Mouse (Mus musculus): ENCODE measurements around the gene Gm20388. TPM values are rescaled to one million over a fixed set of nuclear protein-coding genes. Genes with fewer than 3 reads are reported as not detected.

The Gm20388 gene
- total and polyA plus RNA-seq, 2 experiments from 2014 or later = 51.3 TPM; not detected in 1

GRCm38 (mm10) chr8:124294425-124294824 is 4383.8 kb downstream of the Gm20388 start:
- Histone ChIP-seq H3K9ac (no peak overlapping the region), H3K4me2 (ENCODE audit: low read depth) (no peak overlapping the region), H3K4me3 (ENCODE audit: low read depth, low read length) (no peak overlapping the region), H3K4me1 (ENCODE audit: insufficient read depth) (peaks cover 18% of the 10 kb centered on the region; the same call in 1 of the 2 replicates), H3K27ac (ENCODE audit: low read depth, low read length) (no peak overlapping the region; the same call in 1 of the 2 replicates), H3K27me3 (ENCODE audit: insufficient read depth, low read length) (no peaks in the 10 kb centered on the region), H3K9me3 (ENCODE audit: low read length) (no peaks in the 10 kb centered on the region), H3K36me3 (ENCODE audit: insufficient read depth) (no peaks in the 10 kb centered on the region)
- DNase-seq (no peak), ATAC-seq (no peak)
- WGBS = 74% methylated on average over 6 of the region's 6 CpGs
- TF ChIP-seq CTCF (IDR thresholded peaks at IDR 0.05; ENCODE audit: low read depth) = no peak

DNA sequence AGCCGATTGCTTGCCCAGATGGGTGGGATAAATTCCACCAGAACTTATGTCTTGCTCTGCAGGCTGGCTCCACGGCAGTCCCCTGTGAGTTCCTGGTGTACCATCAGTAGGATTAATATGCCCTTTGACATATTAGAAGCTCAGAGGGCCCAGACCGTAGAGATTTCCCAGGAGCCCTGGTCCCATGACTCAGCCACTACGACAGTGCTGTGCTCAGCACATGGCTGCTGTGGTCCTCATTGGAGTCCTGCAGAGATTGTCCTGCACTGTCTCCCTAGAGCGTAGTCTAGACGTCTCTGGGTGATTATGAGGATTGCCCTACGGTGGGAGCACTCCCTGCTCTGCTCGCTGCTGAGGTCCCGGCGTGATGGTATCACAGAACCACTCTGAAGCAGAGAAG is 4384.3 kb downstream of the Gm20388 start:
- WGBS = 84% methylated on average over 10 of the region's 10 CpGs
- no peak for ATAC-seq
- Histone ChIP-seq H3K27me3 (ENCODE audit: insufficient read depth, low read length) (no peaks in the 10 kb centered on the region), H3K4me1 (ENCODE audit: insufficient read depth) (peaks cover 16% of the 10 kb centered on the region; the same call in 1 of the 2 replicates), H3K9me3 (ENCODE audit: low read length) (no peaks in the 10 kb centered on the region), H3K4me3 (ENCODE audit: low read depth, low read length) (no peak overlapping the region), H3K9ac (no peak overlapping the region), H3K36me3 (ENCODE audit: insufficient read depth) (no peaks in the 10 kb centered on the region), H3K4me2 (ENCODE audit: low read depth) (no peak overlapping the region), H3K27ac (ENCODE audit: low read depth, low read length) (no peak overlapping the region; the same call in 1 of the 2 replicates)
- DNase-seq = no peak
- no peak for TF ChIP-seq CTCF (IDR thresholded peaks at IDR 0.05; ENCODE audit: low read depth)

- no peak for ATAC-seq
- no peak for TF ChIP-seq CTCF (IDR thresholded peaks at IDR 0.05; ENCODE audit: low read depth)
- H3K9me3 ChIP-seq (ENCODE audit: low read length) = no peaks in the 10 kb centered on the region
- H3K9ac ChIP-seq = no peak overlapping the region
- H3K36me3 ChIP-seq (ENCODE audit: insufficient read depth) = no peaks in the 10 kb centered on the region
- H3K4me2 ChIP-seq (ENCODE audit: low read depth) = no peak overlapping the region
- no peak overlapping the region for H3K4me3 ChIP-seq (ENCODE audit: low read depth, low read length)
- no peaks in the 10 kb centered on the region for H3K27me3 ChIP-seq (ENCODE audit: insufficient read depth, low read length)
- no peak for DNase-seq
- WGBS = 92% methylated on average over 6 of the region's 6 CpGs
- peaks cover 12% of the 10 kb centered on the region; the same call in 1 of the 2 replicates for H3K4me1 ChIP-seq (ENCODE audit: insufficient read depth)
- H3K27ac ChIP-seq (ENCODE audit: low read depth, low read length) = no peak overlapping the region
Observed at GRCm38 (mm10) chr8:124295357-124295756, 4384.7 kb downstream of the Gm20388 start.

- no peak for TF ChIP-seq CTCF (IDR thresholded peaks at IDR 0.05; ENCODE audit: low read depth)
- H3K4me1 ChIP-seq (ENCODE audit: insufficient read depth) = no peaks in the 10 kb centered on the region
- no peak for ATAC-seq
Observed at GRCm38 (mm10) chr8:124301512-124301911, 4390.9 kb downstream of the Gm20388 start.

GRCm38 (mm10) chr8:124301935-124302555 is 4391.4 kb downstream of the Gm20388 start:
- Histone ChIP-seq H3K27ac (ENCODE audit: low read depth, low read length) (no peak overlapping the region), H3K9ac (no peak overlapping the region), H3K4me2 (ENCODE audit: low read depth) (no peak overlapping the region), H3K36me3 (ENCODE audit: insufficient read depth) (peaks cover 11% of the 10 kb centered on the region), H3K4me3 (ENCODE audit: low read depth, low read length) (no peak overlapping the region), H3K9me3 (ENCODE audit: low read length) (no peaks in the 10 kb centered on the region), H3K4me1 (ENCODE audit: insufficient read depth) (no peaks in the 10 kb centered on the region), H3K27me3 (ENCODE audit: insufficient read depth, low read length) (no peaks in the 10 kb centered on the region)
- DNase-seq (no peak), ATAC-seq (0 out of 2 replicates have a peak, but pooled peaks have one; percentile 42)
- no peak for TF ChIP-seq CTCF (IDR thresholded peaks at IDR 0.05; ENCODE audit: low read depth)
- WGBS = 76% methylated on average over 7 of the region's 7 CpGs

More at GRCm38 (mm10) chr8:124301512-124301911, 4390.9 kb downstream of the Gm20388 start:
- no peaks in the 10 kb centered on the region for H3K27me3 ChIP-seq (ENCODE audit: insufficient read depth, low read length)
- H3K9me3 ChIP-seq (ENCODE audit: low read length) = no peaks in the 10 kb centered on the region
- no peak for DNase-seq
- 94% methylated on average over 4 of the region's 4 CpGs for WGBS
- H3K4me3 ChIP-seq (ENCODE audit: low read depth, low read length) = no peak overlapping the region
- no peak overlapping the region for H3K27ac ChIP-seq (ENCODE audit: low read depth, low read length)
- H3K4me2 ChIP-seq (ENCODE audit: low read depth) = no peak overlapping the region
- no peak overlapping the region for H3K9ac ChIP-seq
- H3K36me3 ChIP-seq (ENCODE audit: insufficient read depth) = peaks cover 11% of the 10 kb centered on the region

DNA sequence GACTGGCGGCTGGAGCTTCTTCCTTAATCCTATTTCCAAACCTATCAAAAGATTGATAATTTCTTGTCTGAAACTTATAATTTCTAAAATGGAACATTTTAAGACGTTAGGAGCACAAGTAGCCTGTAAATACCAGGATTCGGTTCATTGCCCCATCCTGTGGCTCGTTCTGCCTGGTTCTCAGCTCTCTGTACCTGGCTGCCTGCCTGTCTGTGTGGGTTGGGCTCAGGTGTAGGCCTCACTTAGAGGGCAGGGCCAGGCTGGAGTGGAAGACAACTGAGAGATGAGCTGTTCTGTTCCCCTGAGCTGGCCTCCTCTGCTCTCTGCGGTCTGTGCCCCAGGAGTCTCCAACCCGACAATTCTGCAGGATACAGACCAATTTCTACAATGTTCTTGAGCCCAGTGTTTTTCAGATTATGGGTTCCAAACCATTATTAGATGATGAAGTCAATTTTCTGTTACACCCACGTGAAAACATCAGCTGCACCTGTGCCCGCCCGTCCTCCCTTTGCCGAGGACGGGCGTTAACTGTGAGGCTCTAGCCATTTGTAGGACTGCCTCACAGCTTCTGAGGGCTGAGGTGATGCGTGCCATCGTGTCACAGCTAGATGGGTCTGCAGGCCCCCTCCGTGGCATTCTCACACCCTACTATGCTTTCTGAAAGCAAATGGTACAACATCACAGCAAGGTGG is 4392.7 kb downstream of the Gm20388 start:
- Histone ChIP-seq H3K36me3 (ENCODE audit: insufficient read depth) (peaks cover 11% of the 10 kb centered on the region), H3K4me2 (ENCODE audit: low read depth) (no peak overlapping the region), H3K27ac (ENCODE audit: low read depth, low read length) (no peak overlapping the region), H3K4me3 (ENCODE audit: low read depth, low read length) (no peak overlapping the region), H3K9ac (no peak overlapping the region), H3K4me1 (ENCODE audit: insufficient read depth) (no peaks in the 10 kb centered on the region), H3K27me3 (ENCODE audit: insufficient read depth, low read length) (no peaks in the 10 kb centered on the region), H3K9me3 (ENCODE audit: low read length) (no peaks in the 10 kb centered on the region)
- ATAC-seq (no peak), DNase-seq (no peak)
- WGBS = 92% methylated on average over 15 of the region's 15 CpGs
- TF ChIP-seq CTCF (IDR thresholded peaks at IDR 0.05; ENCODE audit: low read depth) = no peak

GRCm38 (mm10) chr8:124304141-124304540 is 4393.5 kb downstream of the Gm20388 start:
- no peak for TF ChIP-seq CTCF (IDR thresholded peaks at IDR 0.05; ENCODE audit: low read depth)

More at GRCm38 (mm10) chr8:124304141-124304540, 4393.5 kb downstream of the Gm20388 start:
- Histone ChIP-seq H3K4me3 (ENCODE audit: low read depth, low read length) (no peak overlapping the region), H3K4me2 (ENCODE audit: low read depth) (no peak overlapping the region), H3K27ac (ENCODE audit: low read depth, low read length) (no peak overlapping the region), H3K4me1 (ENCODE audit: insufficient read depth) (no peaks in the 10 kb centered on the region), H3K9ac (no peak overlapping the region), H3K27me3 (ENCODE audit: insufficient read depth, low read length) (no peaks in the 10 kb centered on the region), H3K9me3 (ENCODE audit: low read length) (no peaks in the 10 kb centered on the region), H3K36me3 (ENCODE audit: insufficient read depth) (peaks cover 11% of the 10 kb centered on the region)
- ATAC-seq (no peak), DNase-seq (no peak)
- 92% methylated on average over 4 of the region's 4 CpGs for WGBS

Measured in forebrain, postnatal 0 days (tissue).